Mouse (Mus musculus): Measurements from ENCODE around the gene Pold1.

Pold1 gene

DNA sequence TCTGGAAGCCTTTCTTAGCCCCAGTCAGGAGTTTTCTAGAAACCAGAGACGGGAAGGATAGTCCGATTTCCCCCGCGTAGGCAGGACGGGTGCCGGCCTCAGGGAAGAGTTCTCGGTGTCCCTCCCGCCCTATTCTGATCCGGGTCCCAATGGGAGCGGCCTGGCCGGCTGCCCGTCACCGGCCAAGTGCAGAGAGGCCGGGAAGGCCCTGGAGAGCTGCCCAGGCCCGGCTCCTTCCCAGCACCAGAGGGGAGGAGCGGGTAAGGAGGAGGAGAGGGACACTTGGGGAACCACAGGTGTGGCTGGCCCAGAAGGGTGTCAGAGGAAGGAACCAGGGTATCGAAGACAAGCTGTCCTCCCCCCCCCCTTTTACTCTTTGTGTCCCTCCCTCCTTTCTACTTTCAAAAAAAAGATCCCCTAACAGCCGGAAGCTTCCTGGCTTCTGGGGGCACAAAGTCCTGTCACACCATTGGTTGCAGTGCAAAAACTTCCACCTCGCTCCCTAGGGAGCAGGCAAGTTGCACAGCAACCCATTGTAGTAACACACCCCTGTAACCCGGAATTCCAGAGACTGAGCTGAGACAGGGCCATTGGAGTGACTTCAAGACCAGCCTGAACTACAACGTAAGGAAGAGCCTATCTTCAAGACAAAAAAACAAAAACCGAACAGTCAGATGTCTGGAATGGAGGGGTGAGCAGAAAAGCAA lies 23.4 kb downstream of the Pold1 start:
- peak; percentile 59 for DNase-seq (ENCODE audit: low spot score)

DNA sequence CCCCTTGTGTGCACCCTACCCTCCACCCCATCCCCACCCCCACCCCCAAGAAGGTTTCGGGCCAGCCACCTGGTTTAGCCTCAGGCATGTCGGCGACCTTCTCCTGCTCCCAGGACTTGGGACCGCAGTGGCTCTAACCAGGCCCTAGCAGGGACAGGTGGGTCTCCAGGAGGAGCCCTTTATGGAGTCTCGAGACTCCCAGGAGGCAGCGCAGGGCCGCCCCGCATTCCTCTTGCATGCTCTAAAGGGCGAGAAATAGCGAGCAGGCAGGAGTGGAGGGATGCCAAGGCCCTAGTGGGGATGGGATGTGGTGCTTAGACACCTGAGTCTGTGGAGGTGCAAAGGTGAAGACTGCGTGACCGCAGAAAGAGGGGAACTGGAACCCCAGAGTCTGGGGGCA lies 24.1 kb downstream of the Pold1 start, which contains the start of gene Mybpc2:
Gene Mybpc2 (minus strand): TSS at position 155 of the 400 bp plus-strand sequence.
- DNase-seq (ENCODE audit: low spot score) = no peak

DNA sequence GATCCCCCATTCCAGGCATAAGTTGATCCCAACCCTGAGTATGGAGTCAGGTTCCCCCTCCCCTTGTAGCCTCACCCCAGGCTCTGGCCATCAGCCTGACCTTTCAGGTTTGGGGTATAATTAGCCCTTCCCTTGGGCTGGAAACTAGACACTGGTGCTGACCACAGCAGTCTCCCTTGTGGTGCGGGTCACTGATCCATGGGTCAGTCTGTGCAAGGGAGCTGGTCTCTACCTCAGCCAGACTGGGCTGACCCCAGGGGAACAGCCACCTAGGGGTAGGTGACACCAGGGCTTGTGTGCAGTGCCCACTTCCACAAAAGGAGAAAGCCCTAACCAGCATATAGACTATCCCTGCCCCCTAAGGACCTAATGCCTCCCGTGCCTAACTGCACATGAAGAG lies 25.6 kb downstream of the Pold1 start:
- DNase-seq (ENCODE audit: low spot score) = no peak

DNA sequence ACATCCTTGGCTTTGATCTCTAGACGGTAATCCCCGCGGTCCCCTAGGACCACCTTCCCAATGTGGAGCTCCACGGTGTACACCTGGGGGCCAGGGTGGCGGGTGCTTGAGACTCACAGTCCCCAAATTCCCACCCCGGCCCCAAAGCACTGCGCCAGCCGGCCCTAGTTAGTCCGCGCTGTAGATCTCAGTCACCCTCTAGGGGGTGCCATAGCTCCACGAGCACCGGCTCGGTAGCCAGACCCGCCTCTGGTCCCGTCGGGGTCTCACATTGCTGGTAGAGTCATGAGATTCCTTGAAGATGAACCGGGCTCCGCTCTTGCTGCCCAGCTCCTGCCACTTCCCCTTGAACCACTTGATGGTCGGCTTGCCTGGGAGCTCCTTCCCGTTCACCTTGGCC lies 26.9 kb downstream of the Pold1 start:
- DNase-seq (ENCODE audit: low spot score) = peak; percentile 41

DNA sequence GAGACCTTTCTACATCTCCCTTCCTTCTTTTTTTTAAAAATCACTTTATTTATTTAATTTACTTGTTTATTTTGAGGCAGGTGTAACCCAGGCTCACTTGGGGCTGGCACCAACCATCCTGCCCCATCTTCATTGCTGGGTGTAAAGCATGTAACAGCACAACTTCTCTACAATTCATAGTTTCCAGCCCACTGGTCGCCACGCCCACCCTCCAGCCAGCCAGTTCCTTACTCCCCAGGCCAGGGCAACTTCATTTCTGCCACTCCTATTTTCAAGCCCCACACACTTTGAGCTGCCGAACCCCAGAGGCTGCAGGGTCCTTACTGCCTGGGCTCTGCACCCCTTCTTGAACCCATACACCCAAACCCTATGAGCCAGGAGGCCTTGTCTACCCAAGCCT lies 27.7 kb downstream of the Pold1 start:
- DNase-seq (ENCODE audit: low spot score) = no peak

GRCm38 (mm10) chr7:44519240-44519913 lies 29.3 kb downstream of the Pold1 start:
- DNase-seq (ENCODE audit: low spot score) = no peak

- no peak for DNase-seq (ENCODE audit: low spot score)
Measured at GRCm38 (mm10) chr7:44507491-44507890, 41.2 kb downstream of the Pold1 start.

GRCm38 (mm10) chr7:44501563-44502115 lies 47.0 kb downstream of the Pold1 start:
- DNase-seq (ENCODE audit: low spot score) = peak; percentile 66

- no peak for DNase-seq (ENCODE audit: low spot score)
Measured at GRCm38 (mm10) chr7:44500046-44500445, 48.6 kb downstream of the Pold1 start.

DNA sequence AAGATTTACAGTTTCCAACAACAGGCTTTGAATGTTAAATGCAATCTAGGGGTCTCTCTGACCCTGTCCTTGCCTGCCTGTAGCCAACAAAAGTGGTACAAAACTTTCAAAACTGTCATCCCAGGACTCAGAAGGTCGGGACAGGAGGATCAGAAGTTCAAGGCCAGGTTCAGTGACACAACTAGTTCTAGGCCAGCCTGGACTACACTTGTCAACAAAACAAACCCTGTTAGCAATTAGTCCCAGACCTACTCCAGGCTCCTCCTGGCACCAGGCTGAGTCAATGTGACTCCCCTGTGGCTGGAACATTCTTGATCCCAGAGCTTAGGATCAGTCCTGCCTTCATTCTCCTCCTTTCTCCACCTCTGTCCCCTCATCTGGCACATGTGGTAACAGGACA lies 49.7 kb downstream of the Pold1 start:
- no peak for DNase-seq (ENCODE audit: low spot score)

DNA sequence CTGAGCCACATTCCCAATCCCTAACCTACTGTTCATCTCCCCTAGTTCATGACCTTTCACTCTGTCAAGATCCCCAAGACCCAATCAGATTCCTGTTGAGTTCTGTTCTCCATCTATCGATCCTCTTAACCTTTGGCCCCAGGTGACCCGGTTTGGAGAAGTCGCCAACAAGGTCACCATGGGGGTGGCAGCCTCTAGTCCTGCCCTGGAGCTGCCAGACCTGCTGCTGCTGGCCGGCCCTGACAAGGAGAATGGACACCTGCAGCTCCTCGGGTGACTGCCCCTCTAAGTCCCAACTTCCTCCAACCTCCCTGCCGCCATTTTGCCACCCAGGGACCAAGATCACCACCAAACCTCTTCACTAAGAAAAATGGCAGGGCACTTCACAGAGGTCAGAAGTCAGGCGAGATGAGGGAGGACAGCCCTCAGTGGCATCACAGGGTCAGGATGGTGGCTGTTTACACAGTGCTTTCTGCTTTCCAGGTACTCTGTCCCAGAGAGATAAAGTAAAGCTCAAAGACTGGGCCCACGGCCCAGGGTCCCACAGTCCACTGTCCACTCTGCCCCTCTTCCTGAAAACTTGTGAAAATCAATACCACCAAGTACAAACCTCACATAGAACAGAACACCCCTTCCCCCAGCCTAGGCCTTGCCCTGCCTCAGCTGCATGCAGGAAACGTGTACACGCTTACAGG lies 51.1 kb downstream of the Pold1 start:
- no peak for DNase-seq (ENCODE audit: low spot score)

GRCm38 (mm10) chr7:44496771-44497109 lies 51.9 kb downstream of the Pold1 start:
- no peak for DNase-seq (ENCODE audit: low spot score)

DNA sequence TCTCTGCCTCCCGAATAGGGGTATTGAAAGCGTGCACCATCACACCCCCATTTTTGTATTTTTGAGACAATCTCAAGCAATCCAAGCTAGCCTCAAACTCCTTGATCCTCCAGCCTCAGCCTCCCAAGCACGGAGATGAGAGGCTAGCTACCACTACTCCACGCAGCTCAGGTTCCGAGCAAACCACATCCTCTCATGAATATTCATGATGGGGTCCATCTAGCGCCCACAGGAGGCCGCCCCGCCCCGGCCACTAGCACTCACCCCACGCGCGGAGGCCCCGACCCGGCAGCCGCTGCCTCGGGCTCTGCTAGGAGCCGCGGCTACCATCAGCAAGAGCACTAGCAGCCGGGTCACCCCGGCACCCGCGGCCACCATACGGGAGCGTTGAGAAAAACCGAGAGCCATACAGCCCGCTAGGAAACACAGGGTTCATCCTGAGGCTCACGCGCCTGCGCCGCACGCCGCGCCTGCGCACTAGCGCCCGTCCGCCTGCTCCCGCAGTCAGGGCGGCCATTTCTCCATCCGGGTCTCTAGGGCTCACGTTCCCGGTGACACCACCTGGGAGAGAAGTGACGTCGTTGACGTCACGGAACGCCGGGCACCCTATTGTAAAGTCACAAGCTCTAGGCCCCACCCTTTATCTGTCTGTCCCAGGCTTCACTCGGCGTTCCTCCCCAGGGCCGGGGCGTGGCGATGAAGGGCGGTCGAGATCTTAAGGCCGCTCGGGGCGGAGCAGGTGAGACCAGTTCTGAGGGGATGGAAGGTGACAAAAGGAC lies 52.5 kb downstream of the Pold1 start, which contains the start of the genes Emc10 and Fam71e1:
Gene Emc10 (minus strand): TSS at position 538 of the 779 bp plus-strand sequence.
Gene Fam71e1 (plus strand): TSS at position 590 of the 779 bp plus-strand sequence.
- peak; percentile 96 for DNase-seq (ENCODE audit: low spot score)

DNA sequence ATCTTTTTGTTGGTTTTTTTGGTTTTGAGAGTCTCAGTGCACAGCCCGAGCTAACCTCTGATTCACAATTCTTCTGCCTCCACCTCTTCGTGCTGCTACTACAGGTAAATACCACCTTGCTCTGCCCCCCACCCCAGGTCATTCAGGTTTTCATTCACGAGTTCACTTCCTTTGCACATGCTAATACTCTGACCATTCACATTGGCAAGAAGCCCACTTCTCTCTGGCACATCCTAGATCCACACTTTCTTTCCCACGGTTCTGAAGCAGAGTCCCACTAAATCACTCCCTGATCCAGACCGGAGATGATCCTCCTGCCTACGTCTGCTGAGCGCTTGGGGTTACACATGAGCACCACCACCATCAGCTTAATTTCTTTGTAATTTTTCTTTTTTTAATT lies 53.6 kb downstream of the Pold1 start:
- no peak for DNase-seq (ENCODE audit: low spot score)

- no peak for DNase-seq (ENCODE audit: low spot score)
Measured at GRCm38 (mm10) chr7:44494681-44495080, 54.0 kb downstream of the Pold1 start.

DNA sequence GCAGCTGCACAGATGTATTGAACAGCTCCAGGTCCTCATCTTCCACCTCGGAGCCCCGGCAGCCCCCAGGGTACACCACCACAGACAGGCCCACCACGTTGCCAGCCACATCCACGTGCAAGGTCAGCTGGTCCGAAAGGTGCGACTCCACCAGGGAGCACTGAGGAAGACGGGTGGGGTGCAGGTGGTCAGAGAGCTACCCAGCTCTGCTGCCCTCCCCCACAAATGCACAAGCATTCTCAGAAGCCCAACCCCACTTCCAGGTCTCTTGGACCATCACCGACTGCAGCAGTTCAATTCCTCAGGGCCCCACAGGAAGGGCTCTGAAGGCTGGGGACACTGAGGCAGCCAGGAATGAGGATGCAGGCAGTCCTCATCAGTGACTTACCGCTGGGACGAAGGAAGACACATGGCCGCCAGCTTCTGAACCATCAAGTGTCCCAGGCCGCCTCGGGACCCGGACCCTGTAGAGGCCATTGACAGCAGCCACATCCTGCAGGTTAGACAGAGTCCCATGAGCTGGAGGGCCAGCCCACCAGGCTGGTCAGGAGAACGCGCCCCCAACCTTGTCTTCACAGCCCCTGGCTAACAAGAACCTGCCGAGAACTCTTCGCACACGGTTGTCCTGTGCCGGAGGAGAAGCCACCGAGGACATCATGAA lies 56.4 kb downstream of the Pold1 start:
- DNase-seq (ENCODE audit: low spot score) = no peak

GRCm38 (mm10) chr7:44491391-44491790 lies 57.3 kb downstream of the Pold1 start:
- DNase-seq (ENCODE audit: low spot score) = no peak

DNA sequence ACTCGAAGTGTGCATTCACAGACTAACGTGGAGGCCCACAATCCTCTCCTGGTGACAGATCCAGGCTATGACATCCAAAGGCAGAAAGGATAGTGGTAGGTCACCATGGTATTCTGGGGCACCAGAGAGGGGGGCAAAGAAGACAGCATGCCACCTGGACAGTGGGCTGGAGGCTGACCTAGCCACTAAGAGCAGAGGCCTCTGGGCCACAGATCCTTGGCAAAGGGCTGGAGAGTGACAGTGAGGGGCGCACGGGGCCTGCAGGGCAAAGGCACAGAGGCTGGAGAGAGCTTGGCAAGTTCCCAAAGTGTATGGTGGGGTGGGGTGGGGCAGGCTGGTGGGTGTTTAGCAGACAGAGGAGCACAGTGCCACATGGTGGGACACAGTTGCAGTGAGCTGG lies 58.4 kb downstream of the Pold1 start:
- DNase-seq (ENCODE audit: low spot score) = no peak

- no peak for DNase-seq (ENCODE audit: low spot score)
Measured at GRCm38 (mm10) chr7:44488545-44488944, 60.1 kb downstream of the Pold1 start.

DNA sequence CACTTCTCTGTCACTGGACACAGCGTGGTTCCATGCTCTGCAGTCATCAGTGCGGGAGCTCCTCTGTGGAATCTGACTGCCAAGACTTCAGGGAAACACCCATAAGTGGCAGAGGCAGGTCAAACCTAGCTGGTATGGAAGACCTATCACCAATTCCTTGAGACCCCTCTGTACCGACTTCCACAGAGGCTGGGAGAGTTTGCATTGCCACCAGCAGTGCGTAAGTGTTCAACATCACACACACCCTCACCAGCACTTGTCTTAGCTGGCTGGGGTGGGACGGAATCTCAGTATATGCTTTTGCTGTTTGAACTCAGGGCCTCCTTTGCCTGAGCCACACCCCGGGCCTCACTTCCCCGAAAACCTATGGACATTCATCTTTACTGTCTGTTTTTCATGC lies 60.7 kb downstream of the Pold1 start:
- no peak for DNase-seq (ENCODE audit: low spot score)

GRCm38 (mm10) chr7:44486927-44487575 lies 61.6 kb downstream of the Pold1 start:
- DNase-seq (ENCODE audit: low spot score) = no peak
